Comparison of ENCODE assay signal across 18 mouse cellular contexts in the genomic region with DNA sequence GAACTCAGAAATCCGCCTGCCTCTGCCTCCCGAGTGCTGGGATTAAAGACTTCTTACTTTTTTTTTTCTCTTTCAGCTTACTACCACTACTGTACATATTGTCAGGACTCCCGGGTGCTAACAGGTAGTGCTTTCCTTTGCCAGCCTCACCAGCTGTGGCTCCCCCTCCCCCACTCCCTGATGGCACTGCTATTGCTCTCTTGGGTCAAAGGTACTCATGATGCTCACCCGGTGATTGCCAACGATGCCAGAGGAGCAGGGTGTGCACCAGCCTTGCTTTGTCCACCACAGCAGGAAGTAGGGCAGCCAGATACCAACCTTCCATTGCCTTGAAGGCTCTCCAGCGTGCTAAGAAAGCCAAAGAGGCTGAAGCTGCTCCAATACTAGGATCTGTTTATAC. TPM values are rescaled to one million over a fixed set of nuclear protein-coding genes. Genes with fewer than 3 reads are reported as not detected.
DNase-seq lines count a peak whose midpoint lies in the region; ATAC-seq lines count a peak whose summit lies in the region.
"Had no signal": no experiment of that assay in that cellular context is flagged by ENCODE, and none has a peak within 500 bp of the region (broad histone marks: within the 10 kb centered on the region; RNA-seq: fewer than 3 reads in every experiment).

No protein-coding gene starts in this region.

- H3K9me3 ChIP-seq in kidney, embryonic 16.5 days (ENCODE audit: low read length): no peaks in the 10 kb centered on the region
- H3K9me3 ChIP-seq: embryonic facial prominence, embryonic 13.5 days; forebrain, embryonic 13.5 days; hindbrain, embryonic 15.5 days; limb, embryonic 10.5 days; midbrain, embryonic 13.5 days had no signal

- H3K36me3 ChIP-seq in kidney, embryonic 16.5 days (ENCODE audit: insufficient read depth, low read length): no peaks in the 10 kb centered on the region
- H3K36me3 ChIP-seq: embryonic facial prominence, embryonic 13.5 days; hindbrain, embryonic 15.5 days; limb, embryonic 10.5 days; midbrain, embryonic 13.5 days had no signal

- peaks cover 17% of the 10 kb centered on the region for H3K4me1 ChIP-seq in kidney, embryonic 16.5 days (ENCODE audit: insufficient read depth, low read length)

- peak; percentile 4 for DNase-seq in heart, postnatal 4 days
- DNase-seq in heart, postnatal 10 days: no peak
- peak; percentile 54 to 74 for DNase-seq in kidney, postnatal 25 days
- peak; percentile 36 for DNase-seq in cerebellum, adult 9-10 months
- DNase-seq in cerebellum, postnatal 10 days: peak; percentile 15 to 22
- DNase-seq in embryo, embryonic 9.5 days (ENCODE audit: extremely low spot score): no peak
- DNase-seq: adrenal gland, adult 2 months; gastrocnemius, postnatal 36 days; liver; liver, postnatal 0 days; thymus, postnatal 14 days had no signal

- no peak overlapping the region for H3K4me3 ChIP-seq in kidney, embryonic 16.5 days (ENCODE audit: low read length)
- H3K4me3 ChIP-seq: embryonic facial prominence, embryonic 13.5 days; forebrain, embryonic 13.5 days; hindbrain, embryonic 15.5 days; limb, embryonic 10.5 days; midbrain, embryonic 13.5 days had no signal

- no peak overlapping the region for H3K9ac ChIP-seq in kidney, embryonic 16.5 days (replicated peaks; ENCODE audit: low read length)
- H3K9ac ChIP-seq: embryonic facial prominence, embryonic 13.5 days; forebrain, embryonic 13.5 days; hindbrain, embryonic 15.5 days; liver, postnatal 0 days; midbrain, embryonic 13.5 days had no signal

- no peak overlapping the region for H3K4me2 ChIP-seq in kidney, embryonic 16.5 days (replicated peaks; ENCODE audit: low read depth, low read length)
- H3K4me2 ChIP-seq: embryonic facial prominence, embryonic 13.5 days; forebrain, embryonic 13.5 days; hindbrain, embryonic 15.5 days; midbrain, embryonic 13.5 days had no signal

- intact Hi-C loops in heart, postnatal 10 days (cut with DNase I): loop anchor here (10.0 kb wide), 1 partner anchor 1248 kb away; no protein-coding TSS in a partner anchor

- H3K27ac ChIP-seq in kidney, embryonic 16.5 days (ENCODE audit: low read length): no peak overlapping the region
- H3K27ac ChIP-seq: embryonic facial prominence, embryonic 13.5 days; forebrain, embryonic 13.5 days; hindbrain, embryonic 15.5 days; limb, embryonic 10.5 days; midbrain, embryonic 13.5 days had no signal

- ATAC-seq in kidney, embryonic 16.5 days (ENCODE audit: low FRiP score, low TSS enrichment): no peak
- ATAC-seq: forebrain, embryonic 13.5 days; liver, postnatal 0 days; lung, postnatal 0 days; midbrain, embryonic 13.5 days had no signal

- 94% methylated on average over 6 of the region's 6 CpGs for WGBS in kidney, embryonic 16.5 days

- no peaks in the 10 kb centered on the region for H3K27me3 ChIP-seq in kidney, embryonic 16.5 days (ENCODE audit: insufficient read depth, low read length)
- H3K27me3 ChIP-seq: embryonic facial prominence, embryonic 13.5 days; forebrain, embryonic 13.5 days; hindbrain, embryonic 15.5 days; midbrain, embryonic 13.5 days had no signal

RNA-seq across cellular contexts. Expression of a gene that starts 2.1 kb away (rescaled TPM):
- total RNA-seq in heart, postnatal 4 days (2021): 10 to 100 TPM; 32.5 to 33.8 TPM
- total RNA-seq in heart, postnatal 10 days (2021): 10 to 100 TPM; 25.7 to 28.7 TPM
- 59.8 and 60.3 TPM in 2 replicates for polyA plus RNA-seq in kidney, embryonic 16.5 days (2015; fragmentation: Nextera tagmentation; extraction: Ambion mirVana)

Comparison
In these comparisons a context has a peak if more than half of its experiments do, and no peak if none do; other contexts are left out.
1. DNase-seq: peak in heart, postnatal 4 days (single experiment), kidney, postnatal 25 days (2 of 2), cerebellum, adult 9-10 months (single experiment) and cerebellum, postnatal 10 days (2 of 2); none in heart, postnatal 10 days (0 of 2) and embryo, embryonic 9.5 days (single experiment).